Mouse (Mus musculus) urinary bladder, postnatal 10 days (tissue): ENCODE results near the gene Lamb1.
A peak's percentile ranks its signal among the peaks of the same experiment; 100 is the strongest.

Source experiments
- DNase-seq: peaks from one replicate; pipeline ENCODE4 v3.0.0; 2022; ENCODE audit warnings: low spot score

Lamb1 gene

GRCm38 (mm10) chr12:31265005-31265721 lies at the start of gene Lamb1:
Gene Lamb1, plus strand, starts transcription at chr12:31265234.
- DNase-seq: peak; percentile 48

- DNase-seq: no peak
Observed at GRCm38 (mm10) chr12:31217232-31217631, 47.8 kb upstream of the Lamb1 start.

- DNase-seq: no peak
Observed at GRCm38 (mm10) chr12:31218774-31219173, 46.3 kb upstream of the Lamb1 start.

GRCm38 (mm10) chr12:31221522-31221921 lies 43.5 kb upstream of the Lamb1 start:
- no peak for DNase-seq

- no peak for DNase-seq
Observed at GRCm38 (mm10) chr12:31222282-31222681, 42.8 kb upstream of the Lamb1 start.

GRCm38 (mm10) chr12:31222741-31223140 lies 42.3 kb upstream of the Lamb1 start:
- no peak for DNase-seq

GRCm38 (mm10) chr12:31225451-31225850 lies 39.6 kb upstream of the Lamb1 start:
- no peak for DNase-seq

- DNase-seq: no peak
Observed at GRCm38 (mm10) chr12:31227167-31227566, 37.9 kb upstream of the Lamb1 start.

GRCm38 (mm10) chr12:31228878-31229277 lies 36.2 kb upstream of the Lamb1 start:
- DNase-seq: no peak

- no peak for DNase-seq
Observed at GRCm38 (mm10) chr12:31232635-31233034, 32.4 kb upstream of the Lamb1 start.

GRCm38 (mm10) chr12:31235018-31235417 lies 30.0 kb upstream of the Lamb1 start:
- DNase-seq: no peak

GRCm38 (mm10) chr12:31236861-31237595 lies 28.0 kb upstream of the Lamb1 start:
- no peak for DNase-seq

GRCm38 (mm10) chr12:31239031-31239583 lies 25.9 kb upstream of the Lamb1 start:
- no peak for DNase-seq

- DNase-seq: no peak
Observed at GRCm38 (mm10) chr12:31239798-31240197, 25.2 kb upstream of the Lamb1 start.

GRCm38 (mm10) chr12:31240470-31240869 lies 24.6 kb upstream of the Lamb1 start, which contains the start of gene Gm6993:
Gene Gm6993, plus strand, starts transcription at chr12:31240770.
- DNase-seq: no peak

GRCm38 (mm10) chr12:31241595-31242342 lies 23.3 kb upstream of the Lamb1 start:
- no peak for DNase-seq

GRCm38 (mm10) chr12:31244001-31244400 lies 21.0 kb upstream of the Lamb1 start:
- DNase-seq: no peak

- no peak for DNase-seq
Observed at GRCm38 (mm10) chr12:31244691-31245090, 20.3 kb upstream of the Lamb1 start.

GRCm38 (mm10) chr12:31246153-31246552 lies 18.9 kb upstream of the Lamb1 start:
- no peak for DNase-seq

- no peak for DNase-seq
Observed at GRCm38 (mm10) chr12:31246615-31247014, 18.4 kb upstream of the Lamb1 start.

GRCm38 (mm10) chr12:31248165-31248564 lies 16.9 kb upstream of the Lamb1 start:
- DNase-seq: no peak

GRCm38 (mm10) chr12:31248681-31249080 lies 16.4 kb upstream of the Lamb1 start:
- no peak for DNase-seq
